Mouse (Mus musculus) adrenal gland, postnatal 0 days (tissue): ENCODE data around the gene Sparc. TPM values are rescaled to one million over a fixed set of nuclear protein-coding genes. Genes with fewer than 3 reads are reported as not detected.

Source experiments
- polyA plus RNA-seq: library from polyadenylated mRNA; unstranded; fragments of >200 nt; fragmentation: Nextera tagmentation; extraction: Ambion mirVana; gene quantifications from 2 replicates; pipeline ENCODE4 v1.2.1, GENCODE M21; 2015

Sparc gene
- polyA plus RNA-seq = 3,011 and 4,819 TPM in 2 replicates

GRCm38 (mm10) chr11:55422978-55423377, at the start of gene Sparc:
Gene Sparc (minus strand): TSS chr11:55423183.

DNA sequence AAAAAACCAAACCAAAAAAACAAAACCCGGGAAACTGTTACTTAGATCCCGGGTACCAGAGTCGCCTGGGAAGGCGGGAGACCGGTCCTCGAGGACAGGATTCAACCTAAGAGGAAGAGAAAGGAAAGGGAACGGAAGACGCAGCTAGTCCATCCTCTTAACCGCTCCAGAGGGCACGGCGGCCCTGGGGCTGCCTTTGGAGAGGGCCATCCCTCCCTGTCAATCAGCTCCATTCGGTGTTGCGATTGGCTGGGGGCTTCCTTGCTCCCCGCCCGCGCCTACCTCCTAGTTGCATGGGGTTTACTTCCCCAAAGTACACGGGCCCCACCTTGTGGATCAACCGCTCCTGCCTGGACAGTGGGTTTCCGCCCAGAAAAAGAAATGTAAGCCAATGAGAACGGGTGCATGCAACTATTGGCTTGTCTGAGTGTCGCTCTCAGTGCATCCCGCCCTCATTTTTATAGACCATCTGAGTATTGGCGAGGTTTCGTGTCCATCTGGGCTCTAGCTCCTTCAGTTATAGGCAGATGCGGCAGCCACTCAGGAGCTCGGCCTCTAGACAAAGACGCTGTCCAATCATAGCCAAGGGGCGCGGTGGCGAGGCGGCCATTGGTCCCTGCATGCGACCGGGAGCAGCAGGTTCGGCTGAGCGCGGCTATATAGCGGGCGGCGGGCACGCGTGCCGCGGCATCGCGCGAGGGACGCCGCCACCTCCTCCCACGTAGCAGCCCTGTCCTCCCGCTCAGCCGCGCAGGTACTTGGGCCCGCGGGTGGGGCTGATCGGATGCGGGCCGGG, 46.3 kb upstream of the Sparc start, which contains the start of gene G3bp1:
Gene G3bp1, plus strand, starts transcription at position 638 of the 796 bp plus-strand sequence.

GRCm38 (mm10) chr11:55461019-55461645, 38.1 kb upstream of the Sparc start, which contains the start of gene Atox1:
Gene Atox1 (minus strand): TSS chr11:55461239.

Other genes with a start within 250 kb of the Sparc start
- gene Slc36a2, start 238.1 kb downstream of the Sparc start, polyA plus RNA-seq = 0.80 and 1.4 TPM in 2 replicates
- 2.5 and 3.1 TPM in 2 replicates for gene Slc36a1, start 218.8 kb downstream of the Sparc start, polyA plus RNA-seq
- not detected in 2 replicates for gene Fat2, start 86.6 kb downstream of the Sparc start, polyA plus RNA-seq
- gene Atox1, start 38.1 kb upstream of the Sparc start, polyA plus RNA-seq = 650 and 835 TPM in 2 replicates
- 43.1 and 64.8 TPM in 2 replicates for gene G3bp1, start 46.5 kb upstream of the Sparc start, polyA plus RNA-seq
- not detected in 2 replicates for gene Glra1, start 185.0 kb upstream of the Sparc start, polyA plus RNA-seq